Mouse (Mus musculus): ENCODE data around the gene Atm.

DNA sequence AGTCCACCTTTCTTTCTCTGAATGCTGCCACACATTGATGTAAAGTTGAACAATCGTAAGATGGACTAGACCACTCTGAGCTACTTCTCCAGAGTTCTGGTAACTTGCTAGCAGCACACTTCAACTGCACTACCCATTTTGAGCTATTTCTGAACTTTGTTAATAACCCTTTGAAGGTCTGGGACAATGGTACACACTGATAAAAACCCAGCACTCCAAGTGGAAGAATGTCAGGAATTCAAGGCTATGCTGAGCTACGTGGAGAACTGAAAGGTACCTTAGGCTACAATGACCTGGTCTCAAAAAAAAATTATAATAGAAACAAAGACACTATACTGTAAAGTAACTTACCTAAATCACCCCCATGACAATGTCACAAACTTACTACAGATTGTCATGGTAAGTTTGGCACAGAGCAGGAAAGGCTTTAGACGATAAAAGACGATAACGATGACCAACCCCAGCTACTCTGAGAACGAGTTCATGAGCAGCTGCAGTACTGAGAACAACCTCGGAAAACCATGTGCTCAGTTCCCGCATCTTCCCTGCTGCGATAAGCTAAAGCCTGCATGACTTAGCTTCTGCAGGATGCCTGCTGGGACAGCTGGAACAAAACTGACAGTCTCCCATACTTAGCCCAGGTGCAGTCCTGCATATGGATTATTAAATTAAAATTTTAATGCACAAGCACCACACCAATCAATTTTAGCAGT is 63.6 kb downstream of the Atm start:
- no peak for TF ChIP-seq CTCF (IDR thresholded peaks at IDR 0.05; ENCODE audit: insufficient read depth, low read length)
- TF ChIP-seq POLR2A (IDR thresholded peaks at IDR 0.05; ENCODE audit: borderline replicate concordance, extremely low read depth, low read depth, low read length) = no peak

All from lung, adult 2 months (tissue).